Mouse (Mus musculus) CH12.LX (cell line): ENCODE data around the gene Bcdin3d.

Experiments
- CHD2 ChIP-seq: IDR thresholded peaks from 2 replicates; pipeline ENCODE4 v1.6.1; 2011; ENCODE audit warnings: low read length, improper control_type of control experiment
- CTCF ChIP-seq, 2 experiments: IDR thresholded peaks in 1 of 2; conservative IDR thresholded peaks in 1 of 2; 2 replicates each; pipeline ENCODE4 v1.5.1; 2011 to 2012; ENCODE audit warnings: low read depth in 2 of 2, low read length in 2 of 2, improper control_type of control experiment in 1 of 2, inconsistent platforms in 1 of 2, mild to moderate bottlenecking in 1 of 2, moderate library complexity in 1 of 2
- E2F4 ChIP-seq: IDR thresholded peaks from 2 replicates; pipeline ENCODE4 v1.6.1; 2011; ENCODE audit warnings: low read depth, low read length, improper control_type of control experiment; ENCODE audit not compliant: insufficient replicate concordance
- EP300 ChIP-seq: IDR thresholded peaks from 2 replicates; pipeline ENCODE4 v1.6.1; 2011; ENCODE audit warnings: low read length, improper control_type of control experiment
- GABPA ChIP-seq: IDR thresholded peaks from 2 replicates; pipeline ENCODE4 v1.6.1; 2012; ENCODE audit warnings: low read depth, low read length, improper control_type of control experiment, inconsistent platforms; ENCODE audit not compliant: insufficient replicate concordance
- JUND ChIP-seq: conservative IDR thresholded peaks from 2 replicates; pipeline ENCODE4 v1.6.1; 2011; ENCODE audit warnings: low read depth, low read length, improper control_type of control experiment
- KAT2A ChIP-seq: IDR thresholded peaks from 2 replicates; pipeline ENCODE4 v1.6.1; 2012; ENCODE audit warnings: low read length, improper control_type of control experiment, inconsistent platforms; ENCODE audit not compliant: insufficient replicate concordance
- POLR2A ChIP-seq: IDR thresholded peaks from 2 replicates; pipeline ENCODE4 v1.6.1; 2011; ENCODE audit warnings: low read depth, mild to moderate bottlenecking, improper control_type of control experiment, low read length
- RAD21 ChIP-seq: IDR thresholded peaks from 2 replicates; pipeline ENCODE4 v1.6.1; 2011; ENCODE audit warnings: low read depth, mild to moderate bottlenecking, low read length, improper control_type of control experiment, moderate library complexity
- RCOR1 ChIP-seq: conservative IDR thresholded peaks from 2 replicates; pipeline ENCODE4 v1.6.1; 2012; ENCODE audit warnings: low read depth, mild to moderate bottlenecking, inconsistent platforms, low read length, improper control_type of control experiment
- TCF12 ChIP-seq: IDR thresholded peaks from 2 replicates; pipeline ENCODE4 v1.6.1; 2014; ENCODE audit warnings: low read depth, mild to moderate bottlenecking, inconsistent platforms, low read length, improper control_type of control experiment
- USF1 ChIP-seq: IDR thresholded peaks from 2 replicates; pipeline ENCODE4 v1.6.1; 2014; ENCODE audit warnings: low read depth, mild to moderate bottlenecking, inconsistent platforms, low read length, improper control_type of control experiment
- USF2 ChIP-seq: conservative IDR thresholded peaks from 2 replicates; pipeline ENCODE4 v1.6.1; 2011; ENCODE audit warnings: low read depth, low read length, improper control_type of control experiment
- ZMIZ1 ChIP-seq: IDR thresholded peaks from 2 replicates; pipeline ENCODE4 v1.6.1; 2012; ENCODE audit warnings: low read depth, mild to moderate bottlenecking, inconsistent platforms, low read length, improper control_type of control experiment

DNA sequence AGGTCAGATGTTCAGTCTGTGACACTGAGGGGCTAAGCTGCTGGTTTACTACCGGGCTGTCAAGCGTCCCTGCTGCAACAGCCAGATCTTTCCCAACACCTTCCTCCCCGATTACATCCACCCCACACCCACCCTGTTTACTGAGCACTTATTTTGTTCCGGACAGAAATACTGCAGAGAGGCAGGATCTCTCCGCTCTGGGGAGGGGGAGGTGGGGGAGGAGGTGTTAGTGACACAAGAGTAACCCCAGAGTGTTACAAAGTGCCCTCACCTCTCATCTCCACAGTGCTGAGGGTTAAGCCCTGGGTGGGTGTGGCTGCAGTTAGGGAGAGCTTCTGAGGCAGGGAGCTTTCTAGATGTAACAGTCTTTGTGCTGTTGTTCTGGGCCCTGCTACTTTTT lies 25.8 kb upstream of the Bcdin3d start:
- TF ChIP-seq POLR2A, result no peak
- TF ChIP-seq CTCF (conservative IDR thresholded peaks at IDR 0.05 in 1 of 2, IDR thresholded peaks at IDR 0.05 in 1 of 2; ENCODE audit: low read depth in 2 of 2, low read length in 2 of 2), result no peak
- TF ChIP-seq USF2, result no peak
- no peak for TF ChIP-seq GABPA
- no peak for TF ChIP-seq JUND
- TF ChIP-seq EP300, result no peak
- TF ChIP-seq ZMIZ1, result no peak
- no peak for TF ChIP-seq RAD21
- no peak for TF ChIP-seq TCF12
- no peak for TF ChIP-seq USF1
- no peak for TF ChIP-seq RCOR1
- no peak for TF ChIP-seq CHD2
- TF ChIP-seq E2F4, result no peak
- TF ChIP-seq KAT2A, result no peak
